Mouse (Mus musculus) kidney, adult 18-20 months (tissue): ENCODE results near the gene Slc35f1.
"Not testable (repeated sequence)": the region's sequence is repeated elsewhere in the genome, so short reads cannot be mapped to it uniquely, and the experiment has no call there.

Experiments
- DNase-seq: peaks from one replicate; pipeline ENCODE4 v3.0.0; 2021

Slc35f1 gene

DNA sequence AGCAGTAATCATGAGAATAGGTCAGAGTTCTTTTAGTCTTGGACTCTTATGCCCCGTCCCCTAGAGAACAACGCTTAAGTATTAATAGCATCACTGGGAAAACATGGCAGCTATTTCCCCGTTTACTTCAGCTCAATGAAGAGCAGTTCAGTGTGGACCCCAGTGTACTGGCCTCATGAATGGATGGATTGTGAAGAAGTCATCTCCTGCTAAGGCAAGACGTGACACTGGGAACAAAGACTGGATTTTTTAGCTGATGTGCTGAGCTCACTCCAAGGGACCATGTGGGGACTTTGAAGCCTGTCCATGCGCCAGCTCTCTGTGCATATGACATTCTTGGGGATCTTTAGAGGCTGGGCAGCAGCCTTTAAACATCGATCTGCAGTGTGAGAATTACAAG is 101.2 kb downstream of the Slc35f1 start:
- no peak for DNase-seq

DNA sequence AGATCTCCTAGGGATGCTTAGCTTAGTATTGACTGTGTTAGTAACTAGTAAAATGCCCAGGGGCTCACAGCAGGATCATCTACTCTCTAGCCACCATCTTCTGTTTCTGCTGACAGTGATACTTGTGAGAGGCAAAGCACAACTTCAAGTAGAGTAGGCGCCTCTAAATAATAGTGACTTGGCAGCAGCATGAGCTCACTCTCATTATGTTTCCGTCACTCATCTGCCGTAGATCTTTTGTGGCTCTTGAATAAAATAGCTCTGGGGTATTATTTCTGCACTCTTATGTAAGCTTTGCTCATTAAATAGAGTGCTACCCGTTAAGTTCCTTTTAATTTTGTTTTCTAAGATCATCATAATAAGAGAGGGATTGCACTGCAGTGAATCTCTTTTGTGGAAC is 107.1 kb downstream of the Slc35f1 start:
- no peak for DNase-seq

DNA sequence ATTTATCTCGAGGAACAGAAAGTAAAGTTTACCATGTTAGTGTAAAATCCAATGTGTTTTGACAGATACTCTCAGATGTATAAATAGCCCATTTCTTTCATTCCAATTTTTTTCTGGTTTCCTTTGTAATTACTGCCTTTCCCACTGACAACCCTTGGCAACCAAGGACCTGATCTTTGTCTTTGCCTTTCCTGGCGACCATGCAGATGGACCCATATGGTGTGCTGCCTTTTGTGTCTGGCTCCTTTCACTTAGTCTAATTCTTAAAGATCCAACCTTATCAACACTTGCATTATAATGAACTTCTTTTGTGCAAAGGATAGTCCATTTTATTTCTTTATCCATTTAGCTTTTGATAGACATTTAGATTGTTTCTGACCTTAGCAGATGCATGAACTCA is 117.5 kb downstream of the Slc35f1 start:
- DNase-seq: no peak

DNA sequence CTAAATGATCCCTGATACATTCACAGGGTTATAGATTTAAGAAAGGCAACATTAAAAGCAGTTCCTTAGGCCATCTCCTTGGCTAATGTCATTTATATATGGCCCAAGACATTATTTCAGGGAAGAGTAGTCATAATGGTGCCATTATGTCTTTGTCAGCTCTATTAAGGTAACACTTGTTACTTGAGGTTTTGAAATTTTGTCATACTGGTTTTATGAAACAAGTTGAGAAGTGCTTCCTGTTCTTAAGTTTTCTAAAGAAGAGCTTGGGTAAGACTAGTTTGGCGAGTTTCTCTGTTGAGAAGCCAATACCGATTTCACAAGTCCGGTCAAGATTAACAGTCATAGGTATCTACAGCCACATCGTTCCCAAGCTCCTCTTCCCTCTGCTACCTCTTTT is 122.5 kb downstream of the Slc35f1 start:
- DNase-seq: no peak

DNA sequence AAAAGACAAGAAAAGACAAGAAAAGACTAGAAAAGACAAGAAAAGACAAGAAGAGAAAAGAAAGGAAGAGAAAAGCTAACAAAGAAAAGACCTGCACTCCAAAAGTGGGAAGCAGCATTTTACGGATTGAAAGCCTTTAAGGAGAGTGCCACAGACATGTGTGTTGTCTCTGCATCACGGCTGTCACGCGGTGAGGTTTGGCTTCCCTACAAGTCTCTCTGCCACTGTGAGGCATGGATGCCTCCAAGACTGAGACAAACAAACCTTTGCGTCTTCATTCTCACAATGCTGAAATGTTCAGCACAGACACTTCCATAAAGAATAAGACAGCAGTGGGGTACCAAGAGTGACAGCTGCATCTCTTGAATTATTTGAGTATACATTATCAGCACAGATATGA is 124.0 kb downstream of the Slc35f1 start:
- no peak for DNase-seq

DNA sequence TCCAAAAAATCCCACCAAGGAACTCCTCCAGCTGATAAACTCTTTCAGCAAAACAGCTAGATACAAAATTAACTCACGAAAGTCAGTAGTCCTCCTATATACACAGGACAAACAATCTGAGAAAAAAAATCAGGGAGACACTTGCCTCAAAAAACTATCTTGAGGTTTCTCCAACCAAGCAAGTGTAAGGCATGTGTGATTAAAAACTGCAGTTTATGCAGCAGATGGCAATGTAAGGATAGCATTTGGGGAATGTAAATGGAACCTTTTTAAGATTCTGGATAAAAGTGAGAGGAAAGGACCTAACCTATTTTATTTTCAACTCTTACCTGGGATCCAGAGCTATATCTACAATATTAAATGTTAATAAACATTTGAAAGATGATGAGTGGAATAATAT is 129.3 kb downstream of the Slc35f1 start:
- DNase-seq: no peak

DNA sequence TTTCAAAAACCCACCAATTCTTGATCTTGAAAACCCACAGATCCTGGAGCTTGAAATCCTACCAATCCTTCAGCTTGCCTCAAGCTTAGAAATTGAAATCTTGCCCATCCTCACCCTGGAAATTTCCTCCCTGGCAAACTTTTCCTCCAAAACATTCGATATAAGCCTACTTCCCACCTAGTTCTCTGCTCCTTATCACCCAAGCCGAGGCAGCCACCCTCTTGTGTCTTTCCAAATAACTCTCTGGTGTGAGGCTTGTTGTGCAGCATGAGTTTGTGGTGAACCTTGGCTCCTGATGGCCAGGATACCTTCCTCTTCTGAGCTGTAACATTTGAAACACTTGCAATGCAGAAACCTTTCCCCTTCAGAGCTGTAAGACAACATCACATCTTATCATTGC is 132.6 kb downstream of the Slc35f1 start:
- DNase-seq: no peak

DNA sequence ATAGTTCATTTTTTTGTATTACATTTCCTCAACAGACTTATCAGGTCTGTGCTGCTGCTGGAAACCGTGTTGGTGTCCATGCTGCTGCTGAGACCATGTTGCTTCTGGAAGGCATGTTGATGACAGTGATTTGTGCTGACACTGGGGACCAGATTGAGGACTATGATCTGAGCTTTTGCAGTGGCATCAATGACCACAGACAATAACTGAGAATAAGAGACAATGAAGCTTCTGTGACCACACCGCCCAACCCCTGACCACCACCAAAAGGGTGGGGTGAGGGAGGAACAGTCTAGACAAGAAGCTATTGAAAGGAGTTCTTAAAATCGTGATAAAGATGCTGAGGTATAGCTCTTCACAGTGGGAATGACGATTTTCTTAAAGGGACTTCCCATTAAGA is 135.4 kb downstream of the Slc35f1 start:
- DNase-seq: no peak

DNA sequence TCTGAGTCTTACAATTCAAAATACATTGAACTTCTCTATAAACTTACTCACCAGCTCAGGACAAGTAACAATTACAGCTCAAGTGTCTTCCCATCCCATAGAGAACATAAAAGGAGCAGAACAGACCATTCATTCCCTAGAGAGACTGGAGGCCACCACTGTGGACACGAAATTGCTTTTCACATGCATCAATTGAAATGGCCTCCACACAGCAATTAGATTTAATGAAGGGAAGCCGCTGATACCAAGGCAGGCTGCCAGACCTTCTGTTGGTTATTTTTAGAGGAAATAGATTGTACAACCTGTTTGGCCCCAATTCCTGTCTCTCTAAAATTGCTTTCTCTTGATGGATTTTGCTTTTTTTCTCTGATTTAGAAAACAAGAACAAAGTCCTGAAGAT is 150.5 kb downstream of the Slc35f1 start:
- no peak for DNase-seq

DNA sequence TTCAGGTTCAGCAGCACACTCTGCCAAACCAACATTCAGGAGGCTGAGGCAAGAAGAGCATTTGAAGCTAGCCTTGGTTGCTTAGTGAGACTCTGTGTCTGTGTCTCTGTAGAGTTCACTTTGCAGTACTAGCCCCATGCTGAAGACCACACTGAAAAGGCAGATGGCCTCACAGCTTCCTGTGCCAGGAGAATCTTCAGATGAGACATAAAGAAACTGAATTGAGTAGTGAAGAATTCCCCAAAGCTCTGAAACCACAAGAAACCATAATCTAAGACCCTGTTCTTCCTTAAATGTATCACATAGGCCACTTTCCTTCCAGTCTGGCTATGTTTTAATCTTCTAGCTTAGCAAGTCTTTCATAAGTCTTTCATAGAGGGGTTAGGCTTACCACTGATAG is 161.7 kb downstream of the Slc35f1 start:
- DNase-seq: no peak

DNA sequence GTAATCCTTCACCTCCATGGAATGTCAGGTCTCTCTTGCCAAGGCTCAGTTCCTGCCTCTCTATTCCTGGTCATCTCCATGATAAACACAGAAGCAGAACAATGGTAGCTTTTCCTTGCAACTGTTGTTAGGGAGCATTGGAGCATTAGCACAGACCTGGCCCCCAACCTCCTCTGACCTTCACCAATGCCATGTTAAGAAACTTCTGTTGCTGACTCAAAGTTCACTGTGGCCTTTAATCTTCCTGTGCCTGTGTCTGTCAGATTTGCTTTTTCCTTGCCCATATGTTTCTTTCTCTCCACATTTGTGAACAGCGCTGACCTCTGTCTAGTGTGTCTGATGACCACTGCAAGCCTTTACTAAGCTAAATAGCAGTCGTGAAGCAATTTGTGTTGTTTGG is 170.5 kb downstream of the Slc35f1 start:
- DNase-seq: no peak

DNA sequence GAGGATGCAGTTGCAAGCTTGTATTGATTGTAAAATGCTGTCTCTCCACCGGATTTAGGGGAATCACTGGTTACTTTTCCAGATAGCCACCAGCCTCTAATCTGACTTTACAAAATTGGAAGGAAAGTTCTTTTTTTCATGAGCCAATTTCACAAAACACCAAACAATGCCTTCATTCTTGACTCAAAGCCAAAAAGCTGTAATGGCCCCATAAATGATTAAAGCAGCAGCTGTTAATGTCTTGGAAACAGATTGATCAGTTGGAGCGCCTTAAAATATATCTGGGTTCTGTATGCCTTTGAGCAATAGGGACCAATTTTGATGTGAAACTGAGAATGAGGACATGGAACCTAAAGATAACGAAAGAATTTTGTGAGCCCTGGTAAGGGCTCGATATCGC is 174.6 kb downstream of the Slc35f1 start:
- no peak for DNase-seq

DNA sequence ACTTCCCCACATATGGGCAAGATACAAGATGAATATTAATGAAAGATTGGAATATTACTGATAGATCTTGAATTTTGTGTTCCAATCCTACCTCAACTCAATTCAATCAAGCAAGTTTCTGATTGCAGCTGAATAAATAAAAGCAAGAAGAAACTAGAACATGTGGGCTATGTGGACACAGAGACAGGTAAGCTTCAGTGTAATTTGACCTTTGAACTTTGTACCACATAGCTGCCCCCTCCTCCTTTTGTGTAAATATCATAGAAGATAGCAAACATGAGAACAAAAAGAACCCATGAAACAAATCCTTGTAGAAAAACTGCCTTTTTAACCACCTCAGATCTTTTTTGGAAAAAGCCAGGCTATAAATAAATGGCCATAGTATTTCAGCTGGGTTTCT is 180.8 kb downstream of the Slc35f1 start:
- DNase-seq: no peak

DNA sequence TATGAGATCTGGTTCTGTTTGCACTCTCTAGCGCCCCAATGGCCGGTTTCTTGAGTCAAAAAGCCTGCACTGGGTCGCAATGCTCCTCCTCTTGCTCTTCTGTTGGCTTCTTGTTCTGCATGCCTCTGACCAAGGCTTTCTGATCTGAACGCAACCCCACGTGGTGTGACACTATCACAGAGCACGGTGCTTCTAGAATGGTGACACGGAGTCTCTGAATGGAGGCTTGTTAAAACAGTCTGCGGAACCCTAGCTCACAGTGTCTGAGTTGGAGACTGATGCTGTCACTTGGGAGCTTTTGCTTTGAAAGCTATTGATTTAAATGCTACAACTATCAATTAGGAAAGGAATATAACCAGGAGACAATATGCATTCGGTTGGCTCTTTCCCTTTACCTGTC is 183.8 kb downstream of the Slc35f1 start:
- DNase-seq: no peak

DNA sequence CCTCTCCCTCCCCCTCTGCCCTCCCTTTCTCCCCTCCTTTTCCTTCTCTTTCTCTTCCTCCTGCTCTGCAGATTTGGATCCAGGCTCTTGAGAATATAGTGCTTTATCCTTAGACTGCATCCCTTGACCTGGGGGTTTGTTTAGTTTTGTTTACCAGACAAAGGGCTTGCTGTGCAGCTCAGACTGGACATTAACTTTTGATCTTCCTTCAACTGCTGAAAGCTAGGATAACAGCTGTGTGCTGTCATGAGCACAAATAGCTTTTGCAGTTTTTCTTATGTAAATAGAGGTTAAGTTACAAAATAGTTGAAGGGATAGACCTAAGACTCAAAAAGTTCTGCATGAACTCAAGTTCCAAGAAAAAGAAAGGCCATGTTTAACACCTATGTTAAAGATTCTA is 184.4 kb downstream of the Slc35f1 start:
- no peak for DNase-seq

DNA sequence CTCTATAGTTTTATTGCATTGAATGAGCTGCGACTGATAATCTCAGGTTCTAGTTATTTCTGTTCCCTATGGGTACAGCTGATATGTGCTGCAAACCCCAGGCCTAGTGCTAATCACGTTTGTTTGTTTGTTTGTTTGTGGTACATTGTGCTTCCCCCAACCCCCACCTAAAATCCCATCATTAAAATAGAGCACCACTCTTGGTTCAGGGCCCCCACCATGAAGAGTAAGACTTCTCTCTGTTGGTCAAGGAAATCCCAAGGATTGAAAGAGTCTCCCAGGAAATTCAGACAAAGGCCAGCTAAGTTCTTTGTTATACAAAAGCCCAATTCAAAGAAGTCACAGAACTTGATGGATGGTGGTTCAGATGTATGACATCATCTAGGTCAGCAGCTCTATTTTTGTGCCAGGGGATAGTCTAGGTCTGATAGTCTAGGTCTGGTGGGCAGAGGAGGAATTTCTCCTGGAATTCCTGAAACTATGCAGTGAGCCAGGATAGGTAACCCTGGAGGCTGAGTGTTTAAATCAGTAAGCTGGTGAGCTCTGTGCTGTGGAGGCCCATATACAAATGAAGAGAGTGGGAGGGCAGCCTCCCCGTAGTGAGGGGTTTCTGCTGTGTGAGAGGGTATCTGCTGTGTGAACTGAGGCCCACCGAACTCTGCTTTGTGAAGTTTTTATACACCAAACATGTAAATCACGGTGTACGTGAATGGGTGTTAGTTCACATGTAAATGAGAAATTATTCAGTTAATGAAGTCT is 187.1 kb downstream of the Slc35f1 start:
- DNase-seq: no peak

DNA sequence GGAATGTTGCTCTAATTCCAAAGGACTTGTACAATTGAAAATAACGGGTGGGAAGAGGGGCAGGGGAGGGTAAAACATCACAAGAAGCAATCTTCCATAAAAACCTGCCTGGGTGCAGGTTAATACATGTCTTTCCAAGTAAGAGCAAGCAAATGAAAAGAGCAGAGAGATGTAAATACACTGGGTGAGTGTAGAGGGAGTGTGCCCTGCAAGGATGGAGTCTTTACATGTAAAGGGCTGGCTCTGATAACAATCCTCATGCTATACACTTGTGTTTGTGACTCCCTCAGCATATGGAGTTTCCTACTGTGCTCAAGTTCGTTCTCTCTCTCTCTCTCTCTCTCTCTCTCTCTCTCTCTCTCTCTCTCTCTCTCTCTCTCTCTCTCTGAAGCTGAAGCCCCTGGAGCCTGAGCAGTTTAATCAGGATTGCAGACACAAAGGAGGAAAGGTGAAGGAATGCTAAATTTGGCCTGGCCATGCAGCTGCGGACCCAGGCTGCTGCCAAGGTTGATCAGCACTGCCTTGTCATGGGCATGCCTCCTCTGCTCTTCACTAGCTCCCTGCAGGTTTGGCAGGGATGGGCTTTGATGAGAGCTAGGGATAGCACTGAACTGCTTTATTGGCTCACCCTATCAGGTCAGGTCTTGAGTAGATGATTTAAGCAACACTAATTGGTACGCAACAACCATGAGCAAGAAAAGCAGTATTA is 187.9 kb downstream of the Slc35f1 start:
- no peak for DNase-seq

DNA sequence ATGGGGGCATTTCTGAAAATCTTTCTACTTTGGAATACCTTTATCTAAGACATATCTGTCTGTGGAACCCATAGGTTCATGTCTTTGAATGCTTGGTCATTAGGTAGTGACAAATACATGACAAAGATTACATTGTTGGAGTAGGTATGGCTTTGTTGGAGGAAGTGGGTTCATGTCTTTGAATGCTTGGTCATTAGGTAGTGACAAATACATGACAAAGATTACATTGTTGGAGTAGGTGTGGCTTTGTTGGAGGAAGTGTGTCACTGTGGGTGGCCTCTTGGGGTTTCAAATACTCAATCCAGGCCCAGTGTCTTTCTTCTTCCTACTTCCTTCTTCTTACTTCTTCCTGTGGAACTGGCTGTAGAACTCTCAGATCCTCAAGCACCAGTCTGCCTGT is 206.4 kb downstream of the Slc35f1 start:
- not testable (repeated sequence) for DNase-seq

DNA sequence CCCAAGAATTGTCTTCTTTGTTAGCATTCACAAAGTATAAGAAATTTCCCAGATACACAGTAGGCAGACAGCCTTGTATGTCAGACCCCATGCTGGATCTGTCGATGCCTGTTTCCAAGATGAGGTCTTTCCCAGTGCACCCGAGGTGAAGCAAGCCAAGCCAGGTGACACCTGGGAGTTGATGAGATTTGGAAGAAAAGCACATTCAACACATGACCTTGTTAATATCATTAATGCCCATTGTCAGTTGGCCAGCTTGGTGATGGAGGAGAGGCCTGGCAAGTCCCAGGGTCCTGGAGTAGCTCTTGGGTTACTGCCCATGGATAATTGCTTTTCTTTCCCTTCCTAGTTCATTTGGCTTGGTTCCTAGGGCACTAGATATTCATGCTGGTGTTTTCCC is 214.6 kb downstream of the Slc35f1 start:
- no peak for DNase-seq

DNA sequence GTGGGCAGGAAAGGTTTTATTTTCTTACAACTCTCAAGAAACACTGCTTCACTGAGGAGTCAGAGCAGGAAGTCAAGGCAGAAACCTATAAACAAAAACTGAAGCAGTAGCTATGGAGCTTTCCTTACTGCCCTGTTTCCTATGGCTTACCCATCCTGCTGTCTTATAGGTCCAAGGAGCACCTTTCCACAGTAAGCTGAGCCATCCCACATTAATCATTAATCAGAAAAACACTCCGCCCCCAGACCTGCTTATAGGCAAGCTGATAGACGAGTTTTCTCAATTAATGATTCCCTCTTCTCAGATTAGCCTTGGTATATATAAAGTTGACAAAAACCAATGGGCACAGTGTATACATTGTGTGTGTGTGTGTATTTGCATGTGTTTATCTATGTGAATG is 221.4 kb downstream of the Slc35f1 start:
- no peak for DNase-seq

DNA sequence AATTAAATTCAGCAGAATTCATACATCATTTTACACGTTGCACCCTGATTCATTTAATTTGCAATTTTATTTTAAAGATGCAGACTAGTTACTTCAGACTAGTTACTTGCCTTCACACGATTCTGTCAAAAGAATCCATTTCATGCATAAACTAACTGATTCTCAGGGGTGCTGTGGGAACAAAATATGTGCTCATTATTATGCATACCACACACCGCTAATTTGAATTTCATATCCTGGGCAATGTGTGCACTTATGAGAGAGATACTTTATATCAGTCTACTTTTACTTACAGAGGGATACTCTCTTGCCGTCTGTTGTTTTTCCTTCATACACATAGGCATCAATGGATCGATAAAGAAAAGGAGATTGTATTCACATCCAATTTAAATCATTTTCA is 228.4 kb downstream of the Slc35f1 start:
- no peak for DNase-seq

DNA sequence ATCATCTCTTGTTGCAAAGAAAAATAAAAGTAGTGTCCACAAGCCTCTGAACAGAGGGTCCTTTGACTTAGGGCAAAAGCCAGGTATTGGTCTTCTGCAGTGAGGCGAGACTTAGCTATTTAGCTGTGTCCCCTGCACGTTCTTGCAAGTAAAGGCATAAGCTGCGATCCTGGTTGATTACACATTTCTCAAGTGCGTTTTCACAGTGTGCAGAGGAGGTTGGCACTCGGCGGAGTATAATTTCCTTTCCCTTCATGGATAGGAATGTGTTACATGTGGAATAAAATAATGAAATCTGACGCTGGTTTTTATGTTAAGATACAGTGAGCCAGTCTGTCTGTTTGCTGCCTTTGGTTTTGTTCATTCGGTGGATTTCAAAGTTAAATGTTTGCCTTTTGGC is 232.8 kb downstream of the Slc35f1 start:
- no peak for DNase-seq

DNA sequence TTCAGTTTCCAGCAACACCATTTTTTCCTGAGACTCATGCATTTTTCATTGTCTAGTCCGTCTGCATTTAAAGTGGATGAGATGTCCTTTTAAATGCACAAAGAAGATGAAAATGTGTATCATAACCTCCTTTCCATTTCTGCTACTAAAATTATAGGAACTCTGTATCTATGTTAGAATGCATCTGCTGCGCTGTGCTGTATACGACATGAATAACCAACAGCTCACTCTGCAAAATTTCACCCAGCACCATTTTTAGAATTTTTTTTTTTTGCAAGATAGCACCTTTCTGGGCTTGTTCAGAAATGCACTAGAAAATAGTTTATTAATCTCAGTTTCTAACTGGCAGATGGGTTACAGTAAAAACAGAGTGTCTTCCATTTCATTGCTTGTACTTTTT is 236.0 kb downstream of the Slc35f1 start:
- DNase-seq: no peak

DNA sequence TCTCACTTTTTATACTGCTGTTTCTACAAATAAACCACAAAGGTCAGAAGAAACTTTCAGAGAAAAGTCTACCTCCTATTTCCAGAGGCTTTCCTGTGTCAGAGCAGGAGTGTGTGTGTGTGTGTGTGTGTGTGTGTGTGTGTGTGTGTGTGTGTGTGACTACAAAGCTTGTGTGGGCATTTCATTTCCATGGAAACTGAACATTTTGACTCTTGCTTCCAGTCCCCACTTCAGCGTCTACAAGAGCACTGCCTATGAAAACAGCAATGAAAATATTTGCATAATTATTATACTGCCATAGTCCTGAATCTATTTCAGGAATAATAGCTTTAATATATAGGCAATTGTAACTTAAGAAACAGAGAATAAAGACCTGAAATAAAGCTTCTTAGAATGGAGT is 241.8 kb downstream of the Slc35f1 start:
- DNase-seq: no peak

DNA sequence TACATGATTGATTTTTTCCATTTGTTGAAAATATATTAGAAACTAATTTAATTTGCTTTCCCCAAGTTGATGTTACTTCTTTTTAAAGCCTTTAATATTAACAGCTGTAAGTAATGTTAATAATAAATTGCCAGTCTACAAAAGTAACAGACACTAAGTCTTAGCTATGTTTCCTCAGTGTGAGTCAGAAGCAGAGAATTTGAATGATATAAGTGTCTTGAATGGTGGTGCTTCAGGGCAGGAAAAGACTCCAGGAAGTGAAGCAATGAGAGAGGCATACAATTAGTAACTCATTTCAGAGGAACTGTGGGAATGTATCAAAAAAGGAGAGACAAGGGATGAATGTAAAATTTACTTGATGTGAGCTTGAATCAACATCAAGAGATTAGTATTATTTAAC is 244.3 kb downstream of the Slc35f1 start:
- DNase-seq: no peak
